Mouse (Mus musculus) neutrophil, adult 5-6 weeks (primary cell): Measurements from ENCODE around the gene Tmem25. TPM values are rescaled to one million over a fixed set of nuclear protein-coding genes. Genes with fewer than 3 reads are reported as not detected.

Experiments used
- ATAC-seq: fragments of 151-379, 151-347 bp; 2 replicates; pipeline ENCODE4 v1.8.0; 2017; ENCODE audit warnings: mild to moderate bottlenecking, moderate TSS enrichment; ENCODE audit not compliant: insufficient number of reproducible peaks, poor library complexity, low FRiP score, severe bottlenecking; ENCODE audit errors: extremely low read depth
- total RNA-seq: library from RNA; stranded (forward); fragments of 200-1000 nt; gene quantifications from 2 replicates; pipeline ENCODE4 v1.2.3, GENCODE M21; 2017

Gene Tmem25
- 0.25 TPM in 1 of 2 replicates, not detected in the other for total RNA-seq

- ATAC-seq, result peak; percentile 43
Measured at GRCm38 (mm10) chr9:44799102-44799957, at the start of gene Tmem25. Gene Tmem25, minus strand, starts transcription at chr9:44799307.

GRCm38 (mm10) chr9:44847446-44847845, 48.3 kb upstream of the Tmem25 start:
- no peak for ATAC-seq

GRCm38 (mm10) chr9:44841241-44841640, 42.1 kb upstream of the Tmem25 start:
- ATAC-seq, result peak; percentile 57; the same call in 1 of the 2 replicates

- peak; percentile 50 for ATAC-seq
Measured at GRCm38 (mm10) chr9:44836439-44836838, 37.3 kb upstream of the Tmem25 start.

GRCm38 (mm10) chr9:44832356-44832755, 33.2 kb upstream of the Tmem25 start:
- no peak for ATAC-seq

GRCm38 (mm10) chr9:44830506-44830905, 31.4 kb upstream of the Tmem25 start:
- ATAC-seq, result no peak

GRCm38 (mm10) chr9:44828944-44829343, 29.8 kb upstream of the Tmem25 start:
- no peak for ATAC-seq

GRCm38 (mm10) chr9:44826660-44827059, 27.6 kb upstream of the Tmem25 start:
- ATAC-seq, result no peak

GRCm38 (mm10) chr9:44819920-44820827, 21.1 kb upstream of the Tmem25 start:
- no peak for ATAC-seq

GRCm38 (mm10) chr9:44817522-44817921, 18.4 kb upstream of the Tmem25 start:
- no peak for ATAC-seq

GRCm38 (mm10) chr9:44814179-44814578, 15.1 kb upstream of the Tmem25 start:
- ATAC-seq, result no peak

- ATAC-seq, result no peak
Measured at GRCm38 (mm10) chr9:44810316-44810715, 11.2 kb upstream of the Tmem25 start.

- no peak for ATAC-seq
Measured at GRCm38 (mm10) chr9:44807778-44808177, 8.7 kb upstream of the Tmem25 start.

GRCm38 (mm10) chr9:44807141-44807540, 8.0 kb upstream of the Tmem25 start:
- ATAC-seq, result no peak

GRCm38 (mm10) chr9:44805536-44805935, 6.4 kb upstream of the Tmem25 start:
- no peak for ATAC-seq

- ATAC-seq, result no peak
Measured at GRCm38 (mm10) chr9:44804678-44805077, 5.6 kb upstream of the Tmem25 start.

GRCm38 (mm10) chr9:44802808-44803450, 3.8 kb upstream of the Tmem25 start, which contains the start of gene Ttc36:
Gene Ttc36, minus strand, starts transcription at chr9:44803072.
- no peak for ATAC-seq

GRCm38 (mm10) chr9:44801669-44802068, 2.6 kb upstream of the Tmem25 start:
- no peak for ATAC-seq

- ATAC-seq, result no peak
Measured at GRCm38 (mm10) chr9:44799958-44800324, 834 bp upstream of the Tmem25 start.
